Mouse (Mus musculus): Measurements from ENCODE around the gene Med12l.
A peak's percentile ranks its signal among the peaks of the same experiment; 100 is the strongest.
"Not testable (repeated sequence)": the region's sequence is repeated elsewhere in the genome, so short reads cannot be mapped to it uniquely, and the experiment has no call there.

Gene Med12l

DNA sequence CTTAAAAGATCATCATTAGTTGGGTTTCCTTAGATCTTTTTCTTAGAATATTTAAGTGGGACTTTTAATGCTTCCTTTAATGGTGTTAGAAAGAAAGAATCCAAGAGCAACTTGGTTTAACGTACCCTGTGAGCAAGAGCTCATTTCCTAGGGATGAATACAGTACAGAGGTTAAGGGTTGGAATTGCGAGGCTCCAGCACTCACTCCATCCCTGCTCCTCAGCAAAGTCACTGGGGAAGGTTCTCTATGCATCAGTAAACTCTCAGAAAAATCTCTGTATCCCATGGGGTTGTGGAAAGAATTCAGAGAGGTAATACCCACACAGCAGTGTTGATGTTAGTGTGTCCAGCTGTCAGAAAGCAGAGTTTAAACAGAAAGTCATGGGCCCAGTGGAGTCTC, 134.5 kb downstream of the Med12l start:
- no peak for DNase-seq (ENCODE audit: low read depth)

DNA sequence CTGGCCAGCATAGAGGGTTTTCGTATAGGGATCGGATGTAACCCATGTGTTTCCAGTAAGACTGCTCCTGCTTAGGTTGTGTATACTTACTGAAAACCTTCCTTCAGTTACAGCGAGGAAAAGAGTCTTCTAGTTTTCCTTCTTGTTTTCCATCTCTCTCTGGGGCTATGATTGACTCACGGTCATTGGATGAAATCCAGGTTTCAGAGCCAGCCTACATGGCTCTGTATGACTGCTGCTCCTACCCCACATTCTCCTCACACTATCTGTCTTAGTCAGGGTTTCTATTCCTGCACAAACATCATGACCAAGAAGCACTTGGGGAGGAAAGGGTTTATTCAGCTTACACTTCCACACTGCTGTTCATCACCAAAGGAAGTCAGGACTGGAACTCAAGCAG, 135.3 kb downstream of the Med12l start:
- DNase-seq (ENCODE audit: low read depth), result not testable (repeated sequence)

- no peak for DNase-seq (ENCODE audit: low read depth)
Measured at GRCm38 (mm10) chr3:59141507-59142305, 136.1 kb downstream of the Med12l start.

GRCm38 (mm10) chr3:59145194-59145593, 139.6 kb downstream of the Med12l start:
- no peak for DNase-seq (ENCODE audit: low read depth)

GRCm38 (mm10) chr3:59149646-59150045, 144.0 kb downstream of the Med12l start:
- no peak for DNase-seq (ENCODE audit: low read depth)

GRCm38 (mm10) chr3:59150624-59151023, 145.0 kb downstream of the Med12l start:
- DNase-seq (ENCODE audit: low read depth), result no peak

- DNase-seq (ENCODE audit: low read depth), result peak; percentile 41
Measured at GRCm38 (mm10) chr3:59153424-59153823, 147.8 kb downstream of the Med12l start, which contains the start of gene P2ry14. P2ry14 (minus strand) TSS chr3:59153618.

- DNase-seq (ENCODE audit: low read depth), result no peak
Measured at GRCm38 (mm10) chr3:59154888-59155287, 149.3 kb downstream of the Med12l start.

GRCm38 (mm10) chr3:59155404-59155803, 149.8 kb downstream of the Med12l start:
- no peak for DNase-seq (ENCODE audit: low read depth)

GRCm38 (mm10) chr3:59157048-59157447, 151.4 kb downstream of the Med12l start:
- DNase-seq (ENCODE audit: low read depth), result no peak

DNA sequence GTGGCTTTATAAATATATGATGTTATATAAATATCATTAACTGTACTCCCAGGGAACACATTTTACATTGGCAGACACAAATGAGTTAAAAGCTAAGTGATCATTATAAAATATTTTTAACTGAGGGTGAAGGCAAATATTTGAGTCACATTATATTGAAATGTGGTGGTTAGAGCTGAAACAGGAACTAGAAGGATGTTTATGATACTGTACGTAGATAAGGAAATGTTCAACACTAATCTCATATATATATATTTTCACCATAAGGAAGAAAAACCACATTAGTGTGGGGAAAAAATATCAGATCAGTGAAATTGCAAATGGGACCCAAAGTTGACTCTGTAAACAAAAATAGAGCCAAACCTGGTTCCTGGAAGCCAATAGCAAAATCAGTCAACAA, 154.8 kb downstream of the Med12l start:
- no peak for DNase-seq (ENCODE audit: low read depth)

DNA sequence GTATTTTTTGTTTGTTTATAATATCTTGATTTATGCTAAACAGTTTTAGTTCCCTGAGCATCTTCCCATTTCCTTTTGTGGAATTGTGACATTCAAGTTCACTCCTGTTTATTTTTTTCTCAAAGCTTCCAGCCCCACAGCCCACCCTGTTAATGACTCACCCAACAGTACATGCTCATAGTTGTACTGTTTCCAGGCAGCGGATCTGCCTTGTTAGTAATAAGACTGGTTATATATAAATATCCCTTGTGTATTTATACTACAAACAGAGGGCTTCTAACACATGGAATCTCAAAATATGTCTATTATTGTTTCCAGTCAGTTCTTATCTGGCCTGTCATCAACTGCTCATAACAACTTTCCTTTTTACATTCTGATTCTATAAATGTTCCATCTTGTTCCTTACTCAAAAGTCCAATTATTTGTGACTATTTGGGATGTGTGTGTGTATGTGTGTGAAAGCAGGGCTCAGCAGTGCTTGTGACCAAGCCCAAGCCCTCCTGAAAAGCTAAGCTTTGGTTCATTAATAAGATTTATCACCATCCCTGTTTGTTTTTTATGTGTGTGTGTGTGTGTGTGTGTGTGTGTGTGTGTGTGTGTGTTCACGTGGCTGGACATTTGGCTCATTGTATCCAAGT, 161.9 kb downstream of the Med12l start:
- DNase-seq (ENCODE audit: low read depth), result no peak

GRCm38 (mm10) chr3:59168476-59168875, 162.9 kb downstream of the Med12l start:
- no peak for DNase-seq (ENCODE audit: low read depth)

GRCm38 (mm10) chr3:59169215-59169614, 163.6 kb downstream of the Med12l start:
- no peak for DNase-seq (ENCODE audit: low read depth)

DNA sequence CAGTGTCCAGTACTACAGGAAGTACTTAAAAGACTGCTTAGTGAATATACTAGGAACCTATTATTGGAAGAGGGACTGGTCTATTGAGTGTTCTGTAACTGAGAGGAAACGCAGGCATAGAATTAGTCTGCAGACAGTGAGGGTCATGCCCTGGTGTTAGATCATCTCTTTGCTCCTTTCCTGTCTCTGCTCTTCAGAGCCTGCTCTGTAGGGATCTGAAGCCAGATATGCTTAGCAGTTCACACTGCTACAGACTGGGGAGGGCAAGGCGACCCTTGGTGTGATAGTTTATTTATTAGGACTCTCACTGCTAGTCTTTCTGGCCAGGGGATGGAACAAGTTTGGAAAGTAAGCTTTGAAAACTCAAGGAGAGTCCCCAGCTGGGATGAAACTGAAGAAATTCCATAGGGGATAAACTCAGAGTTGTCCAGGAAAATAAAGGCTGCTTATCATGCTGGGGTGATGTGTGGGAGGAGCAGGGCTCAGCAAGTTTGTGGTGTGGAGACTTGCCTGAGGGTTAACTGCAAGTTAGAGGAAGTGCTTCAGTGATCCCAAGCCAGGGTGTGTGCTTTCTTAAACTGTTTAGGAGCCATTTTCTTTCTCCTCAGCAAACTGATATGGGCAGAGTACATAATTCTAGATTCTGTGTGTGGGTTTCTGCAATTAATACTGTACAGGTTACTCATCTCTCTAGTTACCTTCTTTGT, 164.4 kb downstream of the Med12l start:
- DNase-seq (ENCODE audit: low read depth), result no peak

- no peak for DNase-seq (ENCODE audit: low read depth)
Measured at GRCm38 (mm10) chr3:59174426-59175154, 169.0 kb downstream of the Med12l start.

GRCm38 (mm10) chr3:59175234-59175633, 169.6 kb downstream of the Med12l start:
- DNase-seq (ENCODE audit: low read depth), result no peak

DNA sequence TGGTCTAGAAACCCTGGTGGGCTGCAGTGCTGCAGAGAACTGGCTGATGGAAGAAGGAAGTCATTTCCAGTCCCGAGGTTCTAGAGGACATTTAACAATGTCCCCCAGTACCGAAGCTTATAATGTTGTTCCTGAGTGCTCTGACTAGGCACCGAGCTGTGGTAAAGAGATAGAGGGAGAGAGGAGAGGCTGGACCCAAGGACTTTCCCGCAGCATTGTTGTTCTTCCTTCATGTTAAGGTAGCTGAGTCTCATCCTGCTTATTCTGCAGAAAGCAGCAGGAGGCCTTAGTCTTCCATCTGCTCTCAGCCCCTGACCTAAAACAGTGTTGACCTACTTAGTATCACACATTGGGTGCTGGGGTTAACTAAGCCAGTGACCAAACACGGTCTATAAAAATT, 171.2 kb downstream of the Med12l start:
- DNase-seq (ENCODE audit: low read depth), result no peak

- no peak for DNase-seq (ENCODE audit: low read depth)
Measured at GRCm38 (mm10) chr3:59181134-59181533, 175.5 kb downstream of the Med12l start.

GRCm38 (mm10) chr3:59182129-59182528, 176.5 kb downstream of the Med12l start:
- no peak for DNase-seq (ENCODE audit: low read depth)

DNA sequence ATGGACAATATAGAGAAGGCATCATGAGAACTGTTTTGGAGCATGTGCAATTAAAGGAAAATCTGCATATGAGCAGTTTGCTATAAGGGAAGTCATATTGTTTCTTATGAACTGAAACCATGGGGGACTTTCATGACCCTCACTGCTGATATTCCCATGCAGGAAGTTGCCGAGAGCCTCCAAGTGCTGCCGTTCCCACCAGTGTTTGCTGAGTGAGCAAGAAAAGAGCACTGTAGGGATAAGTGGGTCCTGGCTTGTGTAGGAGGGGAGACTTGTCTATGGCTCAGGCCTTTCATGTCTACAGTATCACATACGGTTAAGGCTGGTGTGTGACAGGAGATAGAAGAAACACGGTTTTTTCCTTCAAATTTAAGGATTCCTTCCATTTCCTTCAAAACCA, 180.0 kb downstream of the Med12l start:
- DNase-seq (ENCODE audit: low read depth), result no peak

- DNase-seq (ENCODE audit: low read depth), result no peak
Measured at GRCm38 (mm10) chr3:59187336-59187735, 181.7 kb downstream of the Med12l start.

Measured in c-Kit-positive CD71-negative TER-119-negative erythroid progenitor cells, embryonic 14.5 days (primary cell).